Mouse (Mus musculus): ENCODE results near the gene Mboat1.

GRCm38 (mm10) chr13:30096536-30096935 lies 39.8 kb upstream of the Mboat1 start:
- no peak for TF ChIP-seq CTCF (conservative IDR thresholded peaks at IDR 0.05; ENCODE audit: insufficient read depth, insufficient read length, low read depth, low read length)
- TF ChIP-seq POLR2A (IDR thresholded peaks at IDR 0.05; ENCODE audit: low read depth, low read length), result no peak
